Mouse (Mus musculus) lung, embryonic 14.5 days (tissue): ENCODE results near the gene Sox6. TPM values are rescaled to one million over a fixed set of nuclear protein-coding genes. Genes with fewer than 3 reads are reported as not detected.

Experiments used
- ATAC-seq: fragments of 200-750 bp; cut with Nextera tagmentation; 2 replicates; pipeline ENCODE4 v1.8.0; 2017; ENCODE audit warnings: mild to moderate bottlenecking, moderate TSS enrichment, moderate library complexity; ENCODE audit not compliant: insufficient read depth
- DNase-seq: peaks from one replicate; pipeline ENCODE4 v3.0.0-alpha.2; 2015
- H3K27ac ChIP-seq: fragments of 300-500 bp; sonication (generic); 2 replicates; pipeline ENCODE4 v1.5.1; 2014; ENCODE audit warnings: low read depth, mild to moderate bottlenecking, moderate library complexity
- H3K27me3 ChIP-seq: fragments of 300-500 bp; sonication (generic); 2 replicates; pipeline ENCODE4 v1.6.1; 2014; ENCODE audit warnings: low read length, control low read depth; ENCODE audit not compliant: insufficient read depth
- H3K36me3 ChIP-seq: fragments of 300-500 bp; sonication (generic); 2 replicates; pipeline ENCODE4 v1.6.1; 2014; ENCODE audit warnings: control low read depth; ENCODE audit not compliant: insufficient read depth
- H3K4me1 ChIP-seq: fragments of 300-500 bp; sonication (generic); 2 replicates; pipeline ENCODE4 v1.6.1; 2014; ENCODE audit warnings: antibody characterized with exemption, control low read depth; ENCODE audit not compliant: insufficient read depth
- H3K4me2 ChIP-seq: fragments of 300-500 bp; sonication (generic); 2 replicates; pipeline ENCODE4 v1.6.1; 2014; ENCODE audit warnings: mild to moderate bottlenecking
- H3K4me3 ChIP-seq: fragments of 300-500 bp; sonication (generic); 2 replicates; pipeline ENCODE4 v1.5.1; 2014; ENCODE audit warnings: low read depth, low read length
- H3K9ac ChIP-seq: fragments of 300-500 bp; sonication (generic); 2 replicates; pipeline ENCODE4 v1.6.1; 2014
- H3K9me3 ChIP-seq: fragments of 300-500 bp; sonication (generic); 2 replicates; pipeline ENCODE4 v1.6.1; 2016; ENCODE audit warnings: low read depth, low read length, control low read depth
- CTCF ChIP-seq: IDR thresholded peaks from 2 replicates; pipeline ENCODE4 v1.5.1; 2016; ENCODE audit warnings: antibody characterized with exemption, low read depth
- WGBS: fragments of 180-500 bp; shearing (Covaris S2); extraction: QIAGEN DNeasy Blood & Tissue Kit; methylation state at CpG from one replicate; pipeline ENCODE4 v1.1.7; 2014; 5-methylcytosine and 5-hydroxymethylcytosine counted together
- polyA plus RNA-seq: library from polyadenylated mRNA; unstranded; fragments of >200 nt; fragmentation: Nextera tagmentation; extraction: Ambion mirVana; gene quantifications from 2 replicates; pipeline ENCODE4 v1.2.1, GENCODE M21; 2014

Sox6 gene
- polyA plus RNA-seq, 1 experiment from 2014 or later, result 22.0 TPM

- no peak for TF ChIP-seq CTCF
- Histone ChIP-seq H3K36me3 (no peaks in the 10 kb centered on the region), H3K4me1 (no peaks in the 10 kb centered on the region), H3K9ac (no peak overlapping the region), H3K4me3 (no peak overlapping the region), H3K9me3 (no peaks in the 10 kb centered on the region), H3K27me3 (no peaks in the 10 kb centered on the region), H3K4me2 (no peak overlapping the region), H3K27ac (no peak overlapping the region)
- ATAC-seq (no peak), DNase-seq (no peak)
- 54% methylated on average over 4 of the region's 4 CpGs for WGBS
Measured at GRCm38 (mm10) chr7:115691091-115691490, 347.5 kb downstream of the Sox6 start.

- Histone ChIP-seq H3K36me3 (no peaks in the 10 kb centered on the region), H3K9ac (no peak overlapping the region), H3K9me3 (no peaks in the 10 kb centered on the region), H3K4me1 (no peaks in the 10 kb centered on the region), H3K4me3 (no peak overlapping the region), H3K27me3 (no peaks in the 10 kb centered on the region), H3K4me2 (no peak overlapping the region), H3K27ac (no peak overlapping the region)
- no peak for ATAC-seq
- TF ChIP-seq CTCF, result no peak
- 82% methylated on average over 6 of the region's 6 CpGs for WGBS
- DNase-seq, result no peak
Measured at GRCm38 (mm10) chr7:115686687-115687086, 351.9 kb downstream of the Sox6 start.

- H3K9ac ChIP-seq, result no peak overlapping the region
- no peak for ATAC-seq
- no peak for DNase-seq
- no peaks in the 10 kb centered on the region for H3K4me1 ChIP-seq
- no peak for TF ChIP-seq CTCF
- H3K9me3 ChIP-seq, result no peaks in the 10 kb centered on the region
- H3K4me2 ChIP-seq, result no peak overlapping the region
- no peak overlapping the region for H3K27ac ChIP-seq
- no peak overlapping the region for H3K4me3 ChIP-seq
- 93% methylated on average over 3 of the region's 3 CpGs for WGBS
- H3K36me3 ChIP-seq, result no peaks in the 10 kb centered on the region
- H3K27me3 ChIP-seq, result no peaks in the 10 kb centered on the region
Measured at GRCm38 (mm10) chr7:115684142-115684541, 354.5 kb downstream of the Sox6 start.

- H3K9me3 ChIP-seq, result no peaks in the 10 kb centered on the region
- H3K27ac ChIP-seq, result no peak overlapping the region
- H3K36me3 ChIP-seq, result no peaks in the 10 kb centered on the region
- no peaks in the 10 kb centered on the region for H3K27me3 ChIP-seq
- H3K9ac ChIP-seq, result no peak overlapping the region
- H3K4me1 ChIP-seq, result peaks cover 4% of the 10 kb centered on the region
- no peak for TF ChIP-seq CTCF
- H3K4me2 ChIP-seq, result no peak overlapping the region
- WGBS, result 77% methylated on average over 2 of the region's 2 CpGs
- ATAC-seq (no peak), DNase-seq (no peak)
- no peak overlapping the region for H3K4me3 ChIP-seq
Measured at GRCm38 (mm10) chr7:115671749-115672148, 366.8 kb downstream of the Sox6 start.

DNA sequence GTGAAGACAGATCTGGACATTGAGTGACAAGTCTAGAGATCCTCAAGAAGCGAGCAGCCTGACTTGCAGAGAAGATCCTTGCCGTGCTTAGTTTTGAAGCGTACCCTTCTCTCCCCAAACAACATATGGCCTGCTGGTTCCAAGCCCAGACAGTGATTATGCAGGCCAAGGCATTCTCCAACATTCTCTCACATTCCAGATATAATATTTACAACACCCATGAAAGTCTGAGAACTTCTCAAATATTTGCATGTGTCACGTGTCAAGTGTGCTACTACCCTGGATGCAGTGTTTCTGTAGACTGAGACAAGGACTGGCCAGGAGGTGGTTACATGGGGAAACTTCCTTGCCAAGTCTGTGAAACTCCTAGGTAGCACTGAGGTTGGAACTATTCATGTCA is 367.3 kb downstream of the Sox6 start:
- Histone ChIP-seq H3K27ac (0 out of 2 replicates have a peak overlapping the region, but pooled peaks have one; percentile 54), H3K9ac (no peak overlapping the region), H3K36me3 (no peaks in the 10 kb centered on the region), H3K4me2 (no peak overlapping the region), H3K9me3 (no peaks in the 10 kb centered on the region), H3K4me3 (no peak overlapping the region), H3K4me1 (peaks cover 4% of the 10 kb centered on the region), H3K27me3 (no peaks in the 10 kb centered on the region)
- WGBS, result 46% methylated on average over 4 of the region's 4 CpGs
- peak; percentile 78 for DNase-seq
- TF ChIP-seq CTCF, result no peak
- ATAC-seq, result peak; percentile 88

DNA sequence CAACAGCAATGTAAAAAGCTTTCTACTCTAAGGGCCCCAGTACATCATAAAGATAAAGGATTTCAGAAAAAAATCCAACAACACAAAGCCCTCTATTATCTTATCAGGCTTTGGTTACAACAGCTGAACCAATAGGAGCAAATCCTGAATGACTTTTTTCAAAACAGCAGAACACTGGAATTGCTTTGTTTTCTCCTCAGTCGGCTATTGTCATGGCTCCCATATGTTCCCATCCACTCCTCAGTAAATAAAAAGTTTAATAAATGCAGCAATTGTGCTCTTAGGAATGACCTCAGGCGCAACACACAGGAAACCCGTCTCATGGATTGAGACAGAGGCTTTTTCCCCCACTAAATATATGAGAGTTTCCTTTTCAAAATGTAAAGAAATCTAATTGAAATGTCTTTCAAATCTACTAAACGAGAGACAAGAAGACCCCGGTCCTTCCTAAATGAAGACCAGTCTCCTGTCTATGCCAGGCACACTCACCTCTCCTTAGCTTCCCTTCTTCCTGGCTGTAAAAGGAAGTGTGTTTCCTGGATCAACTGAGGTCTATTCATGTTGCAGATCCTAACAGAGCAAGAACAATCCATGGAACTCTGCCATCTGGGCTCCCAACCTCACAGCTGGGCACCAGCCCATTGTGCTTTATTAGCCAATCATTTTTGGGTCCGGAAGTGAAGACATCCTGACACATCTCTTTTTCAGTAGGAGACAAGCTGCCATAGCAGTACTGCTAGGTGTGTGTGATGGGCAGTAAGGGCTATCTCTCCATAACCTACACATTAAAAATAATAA is 369.2 kb downstream of the Sox6 start:
- DNase-seq (peak; percentile 65), ATAC-seq (peak; percentile 57; the same call in 1 of the 2 replicates)
- Histone ChIP-seq H3K4me1 (peaks cover 4% of the 10 kb centered on the region), H3K4me2 (no peak overlapping the region), H3K9me3 (no peaks in the 10 kb centered on the region), H3K4me3 (no peak overlapping the region), H3K36me3 (no peaks in the 10 kb centered on the region), H3K27me3 (no peaks in the 10 kb centered on the region), H3K27ac (no peak overlapping the region), H3K9ac (no peak overlapping the region)
- TF ChIP-seq CTCF, result no peak
- WGBS, result 60% methylated on average over 6 of the region's 6 CpGs

GRCm38 (mm10) chr7:115666686-115667382 is 371.8 kb downstream of the Sox6 start:
- Histone ChIP-seq H3K4me2 (peak overlapping the region; percentile 43), H3K27ac (no peak overlapping the region), H3K9ac (no peak overlapping the region), H3K4me3 (no peak overlapping the region), H3K36me3 (no peaks in the 10 kb centered on the region), H3K4me1 (no peaks in the 10 kb centered on the region; the same call in 1 of the 2 replicates), H3K9me3 (no peaks in the 10 kb centered on the region), H3K27me3 (no peaks in the 10 kb centered on the region)
- WGBS, result 31% methylated on average over 18 of the region's 18 CpGs
- TF ChIP-seq CTCF, result no peak
- ATAC-seq, result no peak
- DNase-seq, result no peak
